Mouse (Mus musculus) embryonic facial prominence, embryonic 12.5 days (tissue): ENCODE results near the gene Ubtd2. TPM values are rescaled to one million over a fixed set of nuclear protein-coding genes. Genes with fewer than 3 reads are reported as not detected.
"Not testable (repeated sequence)": the region's sequence is repeated elsewhere in the genome, so short reads cannot be mapped to it uniquely, and the experiment has no call there.

Experiments used
- ATAC-seq: fragments of 200-750 bp; cut with Nextera tagmentation; 2 replicates; pipeline ENCODE4 v1.8.0; 2017; ENCODE audit not compliant: insufficient number of reproducible peaks, insufficient read depth, low FRiP score, low TSS enrichment
- H3K27ac ChIP-seq: fragments of 300-500 bp; sonication (generic); 2 replicates; pipeline ENCODE4 v1.5.1; 2016; ENCODE audit warnings: mild to moderate bottlenecking
- H3K27me3 ChIP-seq: fragments of 300-500 bp; sonication (generic); 2 replicates; pipeline ENCODE4 v1.6.1; 2016; ENCODE audit warnings: mild to moderate bottlenecking, moderate library complexity
- H3K36me3 ChIP-seq: fragments of 300-500 bp; sonication (generic); 2 replicates; pipeline ENCODE4 v1.6.1; 2016; ENCODE audit warnings: mild to moderate bottlenecking
- H3K4me1 ChIP-seq: fragments of 300-500 bp; sonication (generic); 2 replicates; pipeline ENCODE4 v1.6.1; 2016
- H3K4me2 ChIP-seq: fragments of 300-500 bp; sonication (generic); replicated peaks from 2 replicates; pipeline ENCODE4 v1.6.1; 2016; ENCODE audit warnings: mild to moderate bottlenecking, moderate library complexity
- H3K4me3 ChIP-seq: fragments of 300-500 bp; sonication (generic); 2 replicates; pipeline ENCODE4 v1.5.1; 2016; ENCODE audit warnings: mild to moderate bottlenecking
- H3K9ac ChIP-seq: fragments of 300-500 bp; sonication (generic); 2 replicates; pipeline ENCODE4 v1.6.1; 2016; ENCODE audit warnings: mild to moderate bottlenecking, moderate library complexity
- H3K9me3 ChIP-seq: fragments of 300-500 bp; sonication (generic); 2 replicates; pipeline ENCODE4 v1.6.1; 2016; ENCODE audit warnings: mild to moderate bottlenecking, moderate library complexity
- WGBS: fragments of 180-500 bp; shearing (Covaris S2); methylation state at CpG from one replicate; pipeline ENCODE4 v1.1.7; 2016; 5-methylcytosine and 5-hydroxymethylcytosine counted together
- polyA plus RNA-seq: library from polyadenylated mRNA; unstranded; fragments of >200 nt; fragmentation: Nextera tagmentation; extraction: Ambion mirVana; gene quantifications from 2 replicates; pipeline ENCODE4 v1.2.1, GENCODE M21; 2016

Gene Ubtd2
- polyA plus RNA-seq, 1 experiment from 2014 or later: 96.7 TPM

- 87% methylated on average over 7 of the region's 7 CpGs for WGBS
- Histone ChIP-seq H3K9ac (no peak overlapping the region), H3K27me3 (no peaks in the 10 kb centered on the region), H3K4me1 (no peaks in the 10 kb centered on the region), H3K27ac (no peak overlapping the region), H3K36me3 (peaks cover 27% of the 10 kb centered on the region), H3K4me3 (no peak overlapping the region), H3K4me2 (no peak overlapping the region), H3K9me3 (no peaks in the 10 kb centered on the region)
- ATAC-seq: no peak
Measured at GRCm38 (mm10) chr11:32498757-32499535, 43.8 kb downstream of the Ubtd2 start.

GRCm38 (mm10) chr11:32499931-32500330, 44.8 kb downstream of the Ubtd2 start:
- H3K27ac ChIP-seq: no peak overlapping the region
- WGBS: 87% methylated on average over 4 of the region's 4 CpGs
- H3K4me1 ChIP-seq: no peaks in the 10 kb centered on the region
- H3K4me2 ChIP-seq: no peak overlapping the region
- peaks cover 28% of the 10 kb centered on the region for H3K36me3 ChIP-seq
- H3K4me3 ChIP-seq: no peak overlapping the region
- H3K27me3 ChIP-seq: no peaks in the 10 kb centered on the region
- no peaks in the 10 kb centered on the region for H3K9me3 ChIP-seq
- ATAC-seq: no peak
- no peak overlapping the region for H3K9ac ChIP-seq

- WGBS: 93% methylated on average over 2 of the region's 2 CpGs
- no peak for ATAC-seq
- Histone ChIP-seq H3K27me3 (no peaks in the 10 kb centered on the region), H3K9me3 (no peaks in the 10 kb centered on the region), H3K4me2 (no peak overlapping the region), H3K9ac (no peak overlapping the region), H3K4me3 (no peak overlapping the region), H3K36me3 (peaks cover 34% of the 10 kb centered on the region), H3K4me1 (no peaks in the 10 kb centered on the region), H3K27ac (no peak overlapping the region)
Measured at GRCm38 (mm10) chr11:32503711-32504110, 48.5 kb downstream of the Ubtd2 start.

DNA sequence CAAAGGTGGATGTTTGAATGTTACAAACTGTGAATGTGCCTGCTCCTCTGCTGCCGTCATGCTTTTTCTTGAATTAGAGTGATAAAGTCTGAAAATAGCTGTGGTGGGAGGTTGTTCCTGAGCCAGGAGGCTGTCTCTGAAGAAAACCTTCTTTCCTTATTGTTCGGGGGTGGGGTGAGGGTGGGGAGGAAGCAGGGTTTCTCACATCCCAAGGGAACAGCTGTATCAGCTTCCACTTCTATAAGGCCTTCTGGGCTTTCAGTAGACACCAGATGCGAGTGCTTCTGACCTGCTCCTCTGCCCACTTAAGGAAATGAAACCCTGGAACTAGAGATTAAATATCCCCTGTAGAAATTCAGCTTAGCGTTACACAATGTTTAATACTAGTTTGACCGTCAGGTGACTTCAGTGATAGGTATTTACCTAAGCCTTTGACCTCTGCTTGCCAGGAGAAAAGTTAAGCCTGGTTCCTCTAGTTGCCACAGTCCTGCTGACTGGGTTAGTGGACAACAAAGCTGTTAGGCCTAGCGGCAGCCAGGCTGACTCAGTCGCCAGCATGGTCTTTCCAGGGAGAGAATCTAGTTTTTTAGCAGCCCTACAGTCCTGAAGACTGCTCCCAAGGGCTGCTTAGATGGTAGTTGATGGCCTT, 50.0 kb downstream of the Ubtd2 start:
- Histone ChIP-seq H3K27ac (no peak overlapping the region), H3K9me3 (no peaks in the 10 kb centered on the region), H3K4me1 (no peaks in the 10 kb centered on the region), H3K9ac (no peak overlapping the region), H3K4me2 (no peak overlapping the region), H3K4me3 (no peak overlapping the region), H3K36me3 (peaks cover 25% of the 10 kb centered on the region), H3K27me3 (no peaks in the 10 kb centered on the region)
- no peak for ATAC-seq
- WGBS: 70% methylated on average over 7 of the region's 7 CpGs

GRCm38 (mm10) chr11:32510930-32511329, 55.8 kb downstream of the Ubtd2 start:
- no peak for ATAC-seq
- Histone ChIP-seq H3K9me3 (no peaks in the 10 kb centered on the region), H3K36me3 (peaks cover 9% of the 10 kb centered on the region), H3K4me1 (no peaks in the 10 kb centered on the region), H3K27me3 (no peaks in the 10 kb centered on the region), H3K27ac (no peak overlapping the region), H3K4me2 (no peak overlapping the region), H3K9ac (no peak overlapping the region), H3K4me3 (no peak overlapping the region)
- 70% methylated on average over 1 of the region's 1 CpGs for WGBS

DNA sequence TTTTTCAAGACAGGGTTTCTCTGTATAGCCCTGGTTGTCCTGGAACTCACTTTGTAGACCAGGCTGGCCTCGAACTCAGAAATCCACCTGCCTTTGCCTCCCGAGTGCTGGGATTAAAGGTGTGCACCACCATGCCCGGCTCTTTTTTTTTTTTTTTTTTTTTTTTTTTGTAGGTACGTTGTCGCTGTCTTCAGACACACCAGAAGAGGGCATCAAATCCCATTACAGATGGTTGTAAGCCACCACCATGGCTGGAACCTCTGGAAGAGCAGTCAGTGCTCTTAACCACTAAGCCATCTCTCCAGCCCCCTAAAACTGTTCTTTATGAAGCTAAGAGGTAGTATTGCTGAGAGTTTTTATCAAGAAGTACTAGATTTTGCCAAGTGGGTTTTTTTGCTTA, 59.7 kb downstream of the Ubtd2 start:
- not testable (repeated sequence) for H3K27ac ChIP-seq, H3K9me3 ChIP-seq, H3K4me3 ChIP-seq, H3K9ac ChIP-seq, H3K27me3 ChIP-seq, H3K4me2 ChIP-seq, ATAC-seq, H3K4me1 ChIP-seq
- 89% methylated on average over 5 of the region's 5 CpGs for WGBS
- H3K36me3 ChIP-seq: peaks cover 29% of the 10 kb centered on the region

GRCm38 (mm10) chr11:32516091-32516490, 60.9 kb downstream of the Ubtd2 start:
- no peak overlapping the region for H3K4me3 ChIP-seq
- 90% methylated on average over 12 of the region's 12 CpGs for WGBS
- H3K27ac ChIP-seq: no peak overlapping the region
- peaks cover 4% of the 10 kb centered on the region; the same call in 1 of the 2 replicates for H3K4me1 ChIP-seq
- no peaks in the 10 kb centered on the region for H3K27me3 ChIP-seq
- ATAC-seq: no peak
- H3K9ac ChIP-seq: no peak overlapping the region
- no peak overlapping the region for H3K4me2 ChIP-seq
- no peaks in the 10 kb centered on the region for H3K9me3 ChIP-seq
- peaks cover 37% of the 10 kb centered on the region for H3K36me3 ChIP-seq

DNA sequence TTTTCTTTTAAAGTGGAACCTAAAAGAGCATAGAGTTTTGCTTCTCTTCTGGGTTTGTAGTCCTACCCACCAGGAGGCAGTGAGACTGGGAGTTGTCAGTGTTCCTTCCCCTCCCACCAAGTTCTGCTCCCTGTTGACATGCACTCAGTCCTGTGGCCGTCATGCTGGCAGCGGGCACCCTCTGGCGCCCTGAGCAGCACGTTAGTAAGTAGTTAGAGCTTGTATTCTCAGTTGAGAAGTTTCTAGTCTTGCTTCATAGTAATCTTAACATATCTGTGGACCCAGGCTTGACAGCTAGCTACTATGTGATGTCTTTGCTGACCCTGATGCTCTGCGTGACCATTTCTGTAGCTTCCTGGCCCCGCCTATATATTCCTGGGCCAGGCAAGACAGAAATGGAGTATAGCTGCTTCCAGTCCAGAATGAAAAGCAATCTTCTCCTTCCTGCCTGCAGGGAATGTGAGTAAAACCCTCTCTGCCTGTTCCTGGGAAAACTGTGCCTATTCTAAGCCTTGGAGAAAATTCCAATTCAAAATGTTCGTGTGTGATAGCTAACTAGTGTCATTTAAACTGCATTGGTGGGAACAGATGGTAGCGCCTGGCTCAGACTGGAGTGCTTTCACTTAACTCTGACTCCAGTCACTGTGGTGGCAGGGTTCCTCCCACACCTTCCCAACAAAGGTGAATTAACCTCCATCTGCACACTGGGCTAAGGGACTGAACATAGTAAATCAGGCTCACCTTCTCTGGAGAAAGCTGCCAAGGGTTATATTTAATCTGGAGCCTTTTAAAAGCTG, 61.9 kb downstream of the Ubtd2 start:
- 84% methylated on average over 8 of the region's 8 CpGs for WGBS
- no peak overlapping the region for H3K27ac ChIP-seq

GRCm38 (mm10) chr11:32518770-32519169, 63.6 kb downstream of the Ubtd2 start:
- Histone ChIP-seq H3K9ac (no peak overlapping the region), H3K27me3 (no peaks in the 10 kb centered on the region), H3K4me1 (peaks cover 4% of the 10 kb centered on the region; the same call in 1 of the 2 replicates), H3K9me3 (no peaks in the 10 kb centered on the region), H3K4me3 (no peak overlapping the region), H3K4me2 (no peak overlapping the region), H3K36me3 (peaks cover 37% of the 10 kb centered on the region), H3K27ac (no peak overlapping the region)
- 94% methylated on average over 4 of the region's 4 CpGs for WGBS
- ATAC-seq: no peak

More for the DNA sequence above, 61.9 kb downstream of the Ubtd2 start:
- H3K9ac ChIP-seq: no peak overlapping the region
- no peak for ATAC-seq
- H3K9me3 ChIP-seq: no peaks in the 10 kb centered on the region
- H3K36me3 ChIP-seq: peaks cover 37% of the 10 kb centered on the region
- no peak overlapping the region for H3K4me2 ChIP-seq
- H3K4me3 ChIP-seq: no peak overlapping the region
- no peaks in the 10 kb centered on the region for H3K27me3 ChIP-seq
- peaks cover 4% of the 10 kb centered on the region; the same call in 1 of the 2 replicates for H3K4me1 ChIP-seq

GRCm38 (mm10) chr11:32519354-32519753, 64.2 kb downstream of the Ubtd2 start:
- Histone ChIP-seq H3K36me3 (peaks cover 43% of the 10 kb centered on the region), H3K4me1 (peaks cover 4% of the 10 kb centered on the region; the same call in 1 of the 2 replicates), H3K27ac (no peak overlapping the region), H3K4me3 (no peak overlapping the region), H3K9me3 (no peaks in the 10 kb centered on the region), H3K9ac (no peak overlapping the region), H3K4me2 (no peak overlapping the region), H3K27me3 (no peaks in the 10 kb centered on the region)
- 92% methylated on average over 1 of the region's 1 CpGs for WGBS
- ATAC-seq: no peak

DNA sequence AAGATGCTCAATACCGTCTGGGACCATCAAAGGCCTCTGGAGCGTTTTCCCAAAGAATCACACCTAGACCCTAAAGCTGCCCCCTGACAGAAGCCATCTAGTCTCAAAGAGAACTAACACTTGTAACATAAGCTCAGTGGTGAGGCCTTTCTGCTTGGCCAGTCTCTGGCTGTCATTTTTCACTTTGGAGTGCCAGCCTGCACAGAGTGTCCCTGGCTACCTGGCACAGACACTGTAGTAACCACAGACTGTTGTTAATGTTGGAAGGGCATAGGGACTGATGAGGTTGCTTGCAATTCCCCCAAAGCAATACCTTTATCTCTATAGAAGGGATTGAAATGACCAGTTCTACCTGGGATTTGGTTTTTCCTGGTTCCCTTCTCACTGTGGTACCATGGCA, 66.1 kb downstream of the Ubtd2 start:
- no peak overlapping the region for H3K4me2 ChIP-seq
- peaks cover 45% of the 10 kb centered on the region for H3K36me3 ChIP-seq
- ATAC-seq: no peak
- H3K9me3 ChIP-seq: no peaks in the 10 kb centered on the region
- 91% methylated on average over 2 of the region's 2 CpGs for WGBS
- no peaks in the 10 kb centered on the region for H3K27me3 ChIP-seq
- no peak overlapping the region for H3K9ac ChIP-seq
- H3K4me3 ChIP-seq: no peak overlapping the region
- no peak overlapping the region for H3K27ac ChIP-seq
- H3K4me1 ChIP-seq: peaks cover 4% of the 10 kb centered on the region; the same call in 1 of the 2 replicates
